Comparison of ENCODE assay signal across 27 mouse cellular contexts in the genomic region with DNA sequence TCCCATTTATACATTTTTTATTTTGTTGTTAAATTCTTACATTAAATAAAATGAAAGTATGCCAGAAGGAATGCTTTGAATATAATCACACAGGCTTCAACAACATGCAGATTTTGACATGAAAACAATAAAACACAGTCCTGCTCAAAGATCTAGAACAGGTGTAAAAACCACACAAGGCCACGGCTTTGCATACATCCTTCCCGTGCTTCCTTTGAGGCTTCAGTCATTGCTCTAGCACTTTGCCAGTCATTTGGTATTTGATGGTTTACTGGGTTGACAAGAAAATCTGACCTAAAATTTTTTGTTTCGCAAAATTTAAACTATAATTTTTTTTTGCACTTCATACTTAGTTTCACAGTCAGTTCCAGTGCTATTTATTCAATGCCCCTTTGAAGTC. TPM values are rescaled to one million over a fixed set of nuclear protein-coding genes. Genes with fewer than 3 reads are reported as not detected.
DNase-seq lines count a peak whose midpoint lies in the region.
"Had no signal": no experiment of that assay in that cellular context is flagged by ENCODE, and none has a peak within 500 bp of the region (broad histone marks: within the 10 kb centered on the region; RNA-seq: fewer than 3 reads in every experiment).

No protein-coding gene starts in this region.

- no peaks in the 10 kb centered on the region for H3K4me1 ChIP-seq in heart, embryonic 10.5 days
- H3K4me1 ChIP-seq: heart, embryonic 15.5 days; intestine, embryonic 15.5 days; limb, embryonic 13.5 days; liver, embryonic 12.5 days; midbrain, embryonic 15.5 days; neural tube, embryonic 13.5 days had no signal

- H3K4me3 ChIP-seq in heart, embryonic 10.5 days = no peak overlapping the region
- H3K4me3 ChIP-seq: embryonic facial prominence, embryonic 12.5 days; gastrocnemius, adult 2 months; heart, embryonic 15.5 days; intestine, embryonic 15.5 days; limb, embryonic 13.5 days; liver, embryonic 12.5 days; megakaryocyte, embryonic 14.5 days; midbrain, embryonic 15.5 days; neural tube, embryonic 13.5 days had no signal

- H3K9me3 ChIP-seq in heart, embryonic 10.5 days = no peaks in the 10 kb centered on the region
- H3K9me3 ChIP-seq: embryonic facial prominence, embryonic 12.5 days; G1E; heart, embryonic 15.5 days; intestine, embryonic 15.5 days; limb, embryonic 13.5 days; liver, embryonic 12.5 days; megakaryocyte, embryonic 14.5 days; midbrain, embryonic 15.5 days; neural tube, embryonic 13.5 days had no signal

- H3K36me3 ChIP-seq in heart, embryonic 10.5 days = no peaks in the 10 kb centered on the region
- H3K36me3 ChIP-seq: embryonic facial prominence, embryonic 12.5 days; G1E; heart, embryonic 15.5 days; intestine, embryonic 15.5 days; limb, embryonic 13.5 days; liver, embryonic 12.5 days; midbrain, embryonic 15.5 days; neural tube, embryonic 13.5 days had no signal

- DNase-seq in CD4-positive helper T cell, adult 2 months (ENCODE audit: low read depth, low spot score) = peak; percentile 34
- peak; percentile 15 for DNase-seq in T-cell, adult 2 months (ENCODE audit: low spot score)
- DNase-seq in thymus, adult 18-20 months = peak; percentile 8 to 39
- peak; percentile 22 to 38 for DNase-seq in thymus, postnatal 36 days
- no peak for DNase-seq in heart, embryonic 10.5 days (ENCODE audit: low spot score)
- no peak for DNase-seq in urinary bladder, postnatal 14 days (ENCODE audit: low spot score)
- DNase-seq in c-Kit-positive CD71-positive TER-119-positive erythroid progenitor cells, embryonic 14.5 days (ENCODE audit: low spot score) = no peak
- DNase-seq: adrenal gland, adult 8-10 months; cerebellum, adult 18-20 months; cerebellum, postnatal 14 days; gastrocnemius, adult 2 months; heart, postnatal 4 days; kidney, adult 9 months; kidney, postnatal 14 days; lung, adult 18-20 months; right cerebral cortex, adult 18-20 months had no signal

- H3K27me3 ChIP-seq in heart, embryonic 10.5 days (ENCODE audit: insufficient read depth, poor library complexity, severe bottlenecking) = no peaks in the 10 kb centered on the region
- H3K27me3 ChIP-seq: embryonic facial prominence, embryonic 12.5 days; heart, embryonic 15.5 days; intestine, embryonic 15.5 days; limb, embryonic 13.5 days; liver, embryonic 12.5 days; megakaryocyte, embryonic 14.5 days; midbrain, embryonic 15.5 days; neural tube, embryonic 13.5 days; Patski had no signal

- WGBS in heart, embryonic 10.5 days = 88% methylated on average over 3 of the region's 3 CpGs

- H3K27ac ChIP-seq in heart, embryonic 10.5 days = no peak overlapping the region
- H3K27ac ChIP-seq: embryonic facial prominence, embryonic 12.5 days; gastrocnemius, adult 2 months; heart, embryonic 15.5 days; hindbrain, embryonic 14.5 days; intestine, embryonic 15.5 days; limb, embryonic 13.5 days; liver, embryonic 12.5 days; midbrain, embryonic 15.5 days; neural tube, embryonic 13.5 days had no signal

RNA-seq across cellular contexts. Expression of gene Ercc6l2, which starts 7.1 kb away (rescaled TPM):
- 15.7 TPM in 2 replicates for polyA plus RNA-seq in heart, embryonic 10.5 days (2016; fragmentation: Nextera tagmentation; extraction: Ambion mirVana)

Comparison
In these comparisons a context has a peak if more than half of its experiments do, and no peak if none do; other contexts are left out.
1. DNase-seq: peak in CD4-positive helper T cell, adult 2 months (single experiment), T-cell, adult 2 months (single experiment), thymus, adult 18-20 months (2 of 2) and thymus, postnatal 36 days (2 of 2); none in heart, embryonic 10.5 days (single experiment), urinary bladder, postnatal 14 days (single experiment) and c-Kit-positive CD71-positive TER-119-positive erythroid progenitor cells, embryonic 14.5 days (single experiment).